ENCODE assay signal across 24 mouse cellular contexts in genomic region chr15:101322640-101323039, GRCm38 (mm10). TPM values are rescaled to one million over a fixed set of nuclear protein-coding genes. Genes with fewer than 3 reads are reported as not detected.
DNase-seq lines count a peak whose midpoint lies in the region; TF ChIP-seq lines count a peak whose summit lies in the region.
"Had no signal": no experiment of that assay in that cellular context is flagged by ENCODE, and none has a peak within 500 bp of the region (broad histone marks: within the 10 kb centered on the region; RNA-seq: fewer than 3 reads in every experiment).

No protein-coding gene starts in this region.

- intact Hi-C loops in gastrocnemius, adult 2 months (cut with DNase I), result loop anchor here (5.0 kb wide), 1 partner anchor 750 kb away; the partner anchor contains the start of gene Eif4b
- intact Hi-C loops in heart, postnatal 10 days (cut with DNase I), result no loop called here

- WGBS in heart, embryonic 10.5 days, result 87% methylated on average over 7 of the region's 7 CpGs

- no peaks in the 10 kb centered on the region for H3K9me3 ChIP-seq in heart, embryonic 10.5 days
- H3K9me3 ChIP-seq: embryonic facial prominence, embryonic 13.5 days; embryonic facial prominence, embryonic 15.5 days; forebrain, embryonic 12.5 days had no signal

- no peaks in the 10 kb centered on the region; the same call in 1 of the 2 replicates for H3K27me3 ChIP-seq in heart, embryonic 10.5 days (ENCODE audit: insufficient read depth, poor library complexity, severe bottlenecking)
- H3K27me3 ChIP-seq: embryonic facial prominence, embryonic 13.5 days; embryonic facial prominence, embryonic 15.5 days; forebrain, embryonic 12.5 days had no signal

- no peak overlapping the region for H3K4me3 ChIP-seq in gastrocnemius, adult 2 months
- no peak overlapping the region for H3K4me3 ChIP-seq in heart, embryonic 10.5 days
- peak overlapping the region; percentile 62 for H3K4me3 ChIP-seq in brown adipose tissue, adult 24 weeks (ENCODE audit: insufficient read depth, low read depth, low read length)
- H3K4me3 ChIP-seq: embryonic facial prominence, embryonic 13.5 days; embryonic facial prominence, embryonic 15.5 days; erythroblast, embryonic 14.5 days; forebrain, embryonic 10.5 days; forebrain, embryonic 12.5 days had no signal

- H3K36me3 ChIP-seq in heart, embryonic 10.5 days, result no peaks in the 10 kb centered on the region
- H3K36me3 ChIP-seq: embryonic facial prominence, embryonic 13.5 days; embryonic facial prominence, embryonic 15.5 days; forebrain, embryonic 10.5 days; forebrain, embryonic 12.5 days had no signal

- no peak for DNase-seq in gastrocnemius, adult 2 months
- DNase-seq in gastrocnemius, postnatal 25 days, result no peak
- no peak for DNase-seq in heart, embryonic 10.5 days (ENCODE audit: low spot score)
- no peak for DNase-seq in heart, postnatal 10 days
- DNase-seq in ovary, postnatal 14 days (ENCODE audit: low spot score), result no peak
- DNase-seq: adrenal gland, adult 2 months; adrenal gland, postnatal 10 days; cerebellum, adult 11 months; cerebellum, adult 18-20 months; cerebellum, adult 8-10 months; cerebellum, adult 9-11 months; cerebellum, postnatal 14 days; cerebellum, postnatal 36 days; embryo, embryonic 11 days had no signal

- H3K27ac ChIP-seq in gastrocnemius, adult 2 months, result 0 out of 2 replicates have a peak overlapping the region, but pooled peaks have one; percentile 4
- H3K27ac ChIP-seq in heart, embryonic 10.5 days, result 0 out of 2 replicates have a peak overlapping the region, but pooled peaks have one; percentile 77
- peak overlapping the region; percentile 100 for H3K27ac ChIP-seq in brown adipose tissue, adult 24 weeks (replicated peaks; ENCODE audit: low read depth, low read length)
- H3K27ac ChIP-seq: embryonic facial prominence, embryonic 13.5 days; embryonic facial prominence, embryonic 15.5 days; forebrain, embryonic 10.5 days; forebrain, embryonic 12.5 days had no signal

- no peak for TF ChIP-seq CTCF in gastrocnemius, adult 2 months (IDR thresholded peaks at IDR 0.05)

- H3K4me1 ChIP-seq in heart, embryonic 10.5 days, result peaks cover 38% of the 10 kb centered on the region
- peaks cover 27% of the 10 kb centered on the region for H3K4me1 ChIP-seq in brown adipose tissue, adult 24 weeks (ENCODE audit: control insufficient read depth, insufficient read depth, insufficient read length, low read length)

RNA-seq across cellular contexts. Expression of gene 6030408B16Rik, which starts 29.6 kb away (rescaled TPM):
- under 1 TPM; 0.20 to 0.36 TPM for total RNA-seq in gastrocnemius, adult 2 months (2021)
- under 1 TPM; 0.31 to 0.32 TPM for total RNA-seq in gastrocnemius, postnatal 25 days (2021)
- polyA plus RNA-seq in heart, embryonic 10.5 days (2016; fragmentation: Nextera tagmentation; extraction: Ambion mirVana), result 0.49 and 1.8 TPM in 2 replicates
- total RNA-seq in heart, postnatal 10 days (2021), result 1 to 10 TPM; 2.3 to 3.6 TPM
- 0.91 TPM in 1 of 2 replicates, not detected in the other for polyA plus RNA-seq in brown adipose tissue, adult 24 weeks (2012; ENCODE audit: insufficient read depth, insufficient read length, missing spikeins)
- total RNA-seq: common myeloid progenitor, adult 5-6 weeks had no signal
- polyA plus RNA-seq: erythroblast, embryonic 14.5 days had no signal

RNA-seq across cellular contexts. Expression of gene Atg101, which starts 38.6 kb away (rescaled TPM):
- 10 to 100 TPM; 23.7 to 32.4 TPM for total RNA-seq in gastrocnemius, adult 2 months (2021)
- 10 to 100 TPM; 22.3 to 31.3 TPM for total RNA-seq in gastrocnemius, postnatal 25 days (2021)
- 59.5 and 77.0 TPM in 2 replicates for polyA plus RNA-seq in heart, embryonic 10.5 days (2016; fragmentation: Nextera tagmentation; extraction: Ambion mirVana)
- 10 to 100 TPM; 24.1 to 28.2 TPM for total RNA-seq in heart, postnatal 10 days (2021)
- 34.8 and 38.0 TPM in 2 replicates for polyA plus RNA-seq in brown adipose tissue, adult 24 weeks (2012; ENCODE audit: insufficient read depth, insufficient read length, missing spikeins)

RNA-seq across cellular contexts. Expression of gene Krt80, which starts 47.3 kb away (rescaled TPM):
- 1 to 10 TPM; 1.6 to 2.5 TPM for total RNA-seq in gastrocnemius, adult 2 months (2021)
- total RNA-seq in gastrocnemius, postnatal 25 days (2021), result 1 to 10 TPM; 1.6 to 1.9 TPM
- 0.80 and 1.7 TPM in 2 replicates for polyA plus RNA-seq in heart, embryonic 10.5 days (2016; fragmentation: Nextera tagmentation; extraction: Ambion mirVana)
- 1 to 10 TPM; 1.7 to 2.2 TPM for total RNA-seq in heart, postnatal 10 days (2021)
- polyA plus RNA-seq in brown adipose tissue, adult 24 weeks (2012; ENCODE audit: insufficient read depth, insufficient read length, missing spikeins), result 1.5 and 2.3 TPM in 2 replicates
- total RNA-seq: MEL had no signal
- polyA plus RNA-seq: embryonic facial prominence, embryonic 11.5 days; erythroblast, embryonic 14.5 days; forebrain, embryonic 12.5 days; forebrain, embryonic 14.5 days had no signal

Comparison
In these comparisons a context has a peak if more than half of its experiments do, and no peak if none do; other contexts are left out.
1. H3K27ac ChIP-seq: peak in every context shown above with its lines; median percentile 100 in brown adipose tissue, adult 24 weeks; 77 in heart, embryonic 10.5 days; 4 in gastrocnemius, adult 2 months.